Mouse (Mus musculus): Measurements from ENCODE around the gene Mrps10. TPM values are rescaled to one million over a fixed set of nuclear protein-coding genes. Genes with fewer than 3 reads are reported as not detected.

Mrps10 gene
- total and polyA plus RNA-seq, 3 experiments = 48.0 to 71.5 (median 50.0) TPM

GRCm38 (mm10) chr17:47333409-47333808 is 35.3 kb upstream of the Mrps10 start:
- H3K4me1 ChIP-seq (ENCODE audit: insufficient read depth, low read depth, low read length) = no peaks in the 10 kb centered on the region
- no peak overlapping the region for H3K4me3 ChIP-seq (ENCODE audit: low read depth, low read length)
- ATAC-seq (ENCODE audit: extremely low read depth, insufficient number of reproducible peaks, low FRiP score, poor library complexity, severe bottlenecking) = no peak
- H3K36me3 ChIP-seq (replicated peaks) = no peaks in the 10 kb centered on the region
- peaks cover 2% of the 10 kb centered on the region; the same call in 1 of the 2 replicates for H3K27me3 ChIP-seq (ENCODE audit: insufficient read depth, low read length)
- no peak for DNase-seq (ENCODE audit: low spot score)
- H3K9me3 ChIP-seq (replicated peaks) = no peaks in the 10 kb centered on the region
- TF ChIP-seq TAL1 (conservative IDR thresholded peaks at IDR 0.05; ENCODE audit: low read depth, low read length) (no peak), GATA1 (IDR thresholded peaks at IDR 0.05; ENCODE audit: borderline replicate concordance, low read length) (no peak), POLR2AphosphoS5 (IDR thresholded peaks at IDR 0.05; ENCODE audit: insufficient replicate concordance, low read depth, low read length) (no peak), CTCF (IDR thresholded peaks at IDR 0.05; ENCODE audit: low read depth, low read length) (no peak), GATA2 (IDR thresholded peaks at IDR 0.05; ENCODE audit: borderline replicate concordance, low read depth, low read length) (no peak)

- H3K36me3 ChIP-seq (replicated peaks) = no peaks in the 10 kb centered on the region
- no peak for ATAC-seq (ENCODE audit: extremely low read depth, insufficient number of reproducible peaks, low FRiP score, poor library complexity, severe bottlenecking)
- H3K9me3 ChIP-seq (replicated peaks) = peaks cover 7% of the 10 kb centered on the region; the same call in 1 of the 2 replicates
Measured at GRCm38 (mm10) chr17:47343121-47343520, 25.6 kb upstream of the Mrps10 start.

GRCm38 (mm10) chr17:47349721-47350319 is 18.9 kb upstream of the Mrps10 start:
- ATAC-seq (ENCODE audit: extremely low read depth, insufficient number of reproducible peaks, low FRiP score, poor library complexity, severe bottlenecking) (no peak), DNase-seq (ENCODE audit: low spot score) (no peak)
- no peaks in the 10 kb centered on the region for H3K4me1 ChIP-seq (ENCODE audit: insufficient read depth, low read depth, low read length)
- peaks cover 6% of the 10 kb centered on the region; the same call in 1 of the 2 replicates for H3K27me3 ChIP-seq (ENCODE audit: insufficient read depth, low read length)
- H3K36me3 ChIP-seq (replicated peaks) = no peaks in the 10 kb centered on the region
- H3K4me3 ChIP-seq (ENCODE audit: low read depth, low read length) = no peak overlapping the region
- H3K9me3 ChIP-seq (replicated peaks) = peaks cover 20% of the 10 kb centered on the region
- no peak for TF ChIP-seq CTCF (IDR thresholded peaks at IDR 0.05; ENCODE audit: low read depth, low read length)
- no peak for TF ChIP-seq POLR2AphosphoS5 (IDR thresholded peaks at IDR 0.05; ENCODE audit: insufficient replicate concordance, low read depth, low read length)
- no peak for TF ChIP-seq GATA2 (IDR thresholded peaks at IDR 0.05; ENCODE audit: borderline replicate concordance, low read depth, low read length)
- no peak for TF ChIP-seq GATA1 (IDR thresholded peaks at IDR 0.05; ENCODE audit: borderline replicate concordance, low read length)
- TF ChIP-seq TAL1 (conservative IDR thresholded peaks at IDR 0.05; ENCODE audit: low read depth, low read length) = no peak

More at GRCm38 (mm10) chr17:47343121-47343520, 25.6 kb upstream of the Mrps10 start:
- no peak for TF ChIP-seq TAL1 (conservative IDR thresholded peaks at IDR 0.05; ENCODE audit: low read depth, low read length)
- TF ChIP-seq CTCF (IDR thresholded peaks at IDR 0.05; ENCODE audit: low read depth, low read length) = no peak
- no peak for TF ChIP-seq GATA2 (IDR thresholded peaks at IDR 0.05; ENCODE audit: borderline replicate concordance, low read depth, low read length)
- TF ChIP-seq GATA1 (IDR thresholded peaks at IDR 0.05; ENCODE audit: borderline replicate concordance, low read length) = no peak
- no peak for TF ChIP-seq POLR2AphosphoS5 (IDR thresholded peaks at IDR 0.05; ENCODE audit: insufficient replicate concordance, low read depth, low read length)
- H3K27me3 ChIP-seq (ENCODE audit: insufficient read depth, low read length) = no peaks in the 10 kb centered on the region; the same call in 1 of the 2 replicates
- DNase-seq (ENCODE audit: low spot score) = no peak
- H3K4me1 ChIP-seq (ENCODE audit: insufficient read depth, low read depth, low read length) = no peaks in the 10 kb centered on the region
- no peak overlapping the region for H3K4me3 ChIP-seq (ENCODE audit: low read depth, low read length)

DNA sequence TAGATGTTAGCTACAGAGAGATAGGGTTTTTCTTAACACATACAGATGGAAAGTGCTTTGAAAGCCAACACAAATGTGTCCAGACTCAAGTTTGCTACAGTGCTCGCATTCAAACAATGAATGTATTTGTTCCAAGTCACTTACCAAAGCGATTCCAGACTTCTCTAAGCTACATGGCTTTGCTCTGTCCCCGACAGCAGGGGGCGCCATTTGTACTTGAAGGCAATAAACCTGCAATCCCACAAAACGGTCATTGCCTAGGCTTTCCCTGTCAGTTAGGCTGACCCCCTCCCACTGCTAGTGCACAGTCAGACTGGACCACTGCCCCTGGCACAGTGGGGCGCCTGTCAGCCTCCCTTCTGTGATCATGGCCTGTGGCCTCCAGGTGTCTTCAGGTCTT is 8.7 kb upstream of the Mrps10 start:
- DNase-seq (ENCODE audit: low spot score) (no peak), ATAC-seq (ENCODE audit: extremely low read depth, insufficient number of reproducible peaks, low FRiP score, poor library complexity, severe bottlenecking) (no peak)
- Histone ChIP-seq H3K9me3 (replicated peaks) (no peaks in the 10 kb centered on the region), H3K4me1 (ENCODE audit: insufficient read depth, low read depth, low read length) (peaks cover 2% of the 10 kb centered on the region; the same call in 1 of the 2 replicates), H3K27me3 (ENCODE audit: insufficient read depth, low read length) (peaks cover 14% of the 10 kb centered on the region), H3K36me3 (replicated peaks) (no peaks in the 10 kb centered on the region), H3K4me3 (ENCODE audit: low read depth, low read length) (no peak overlapping the region)
- no peak for TF ChIP-seq POLR2AphosphoS5 (IDR thresholded peaks at IDR 0.05; ENCODE audit: insufficient replicate concordance, low read depth, low read length)
- TF ChIP-seq CTCF (IDR thresholded peaks at IDR 0.05; ENCODE audit: low read depth, low read length) = peak; percentile 84

- Histone ChIP-seq H3K9me3 (replicated peaks) (no peaks in the 10 kb centered on the region), H3K4me3 (ENCODE audit: low read depth, low read length) (no peak overlapping the region), H3K4me1 (ENCODE audit: insufficient read depth, low read depth, low read length) (peaks cover 2% of the 10 kb centered on the region; the same call in 1 of the 2 replicates), H3K36me3 (replicated peaks) (no peaks in the 10 kb centered on the region), H3K27me3 (ENCODE audit: insufficient read depth, low read length) (peaks cover 12% of the 10 kb centered on the region)
- TF ChIP-seq CTCF (IDR thresholded peaks at IDR 0.05; ENCODE audit: low read depth, low read length) (no peak), GATA2 (IDR thresholded peaks at IDR 0.05; ENCODE audit: borderline replicate concordance, low read depth, low read length) (no peak), GATA1 (IDR thresholded peaks at IDR 0.05; ENCODE audit: borderline replicate concordance, low read length) (no peak), POLR2AphosphoS5 (IDR thresholded peaks at IDR 0.05; ENCODE audit: insufficient replicate concordance, low read depth, low read length) (no peak), TAL1 (conservative IDR thresholded peaks at IDR 0.05; ENCODE audit: low read depth, low read length) (no peak)
- ATAC-seq (ENCODE audit: extremely low read depth, insufficient number of reproducible peaks, low FRiP score, poor library complexity, severe bottlenecking) (no peak), DNase-seq (ENCODE audit: low spot score) (no peak)
Measured at GRCm38 (mm10) chr17:47361343-47361742, 7.3 kb upstream of the Mrps10 start.

DNA sequence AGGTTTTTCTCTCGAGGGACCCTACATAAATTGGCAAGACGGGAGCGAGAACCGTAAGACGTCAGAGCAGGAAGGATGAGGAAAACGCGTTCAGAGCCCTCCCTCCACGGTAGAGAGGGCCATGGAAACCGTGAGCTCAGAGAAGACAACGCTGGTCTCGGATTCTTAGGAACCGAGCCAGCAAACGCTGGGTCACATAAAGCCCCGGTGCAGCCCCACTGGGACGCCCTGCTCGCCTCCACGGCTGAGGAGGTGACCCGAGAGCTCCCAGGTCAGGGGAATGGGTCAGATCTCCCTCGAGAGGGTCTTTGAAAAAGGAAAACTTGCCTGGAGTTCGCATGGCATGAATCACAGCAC is 378 bp downstream of the Mrps10 start:
- no peak for TF ChIP-seq TAL1 (conservative IDR thresholded peaks at IDR 0.05; ENCODE audit: low read depth, low read length)
- TF ChIP-seq CTCF (IDR thresholded peaks at IDR 0.05; ENCODE audit: low read depth, low read length) = no peak
- no peak for TF ChIP-seq GATA1 (IDR thresholded peaks at IDR 0.05; ENCODE audit: borderline replicate concordance, low read length)
- TF ChIP-seq GATA2 (IDR thresholded peaks at IDR 0.05; ENCODE audit: borderline replicate concordance, low read depth, low read length) = no peak
- no peak for TF ChIP-seq POLR2AphosphoS5 (IDR thresholded peaks at IDR 0.05; ENCODE audit: insufficient replicate concordance, low read depth, low read length)
- Histone ChIP-seq H3K9me3 (replicated peaks) (no peaks in the 10 kb centered on the region), H3K4me1 (ENCODE audit: insufficient read depth, low read depth, low read length) (peaks cover 32% of the 10 kb centered on the region), H3K27me3 (ENCODE audit: insufficient read depth, low read length) (no peaks in the 10 kb centered on the region), H3K36me3 (replicated peaks) (peaks cover 33% of the 10 kb centered on the region), H3K4me3 (ENCODE audit: low read depth, low read length) (peak overlapping the region; percentile 77)
- DNase-seq (ENCODE audit: low spot score) = no peak
- ATAC-seq (ENCODE audit: extremely low read depth, insufficient number of reproducible peaks, low FRiP score, poor library complexity, severe bottlenecking) = no peak
